Mouse (Mus musculus) thymus, postnatal 14 days (tissue): Measurements from ENCODE around the gene Mex3d.
A peak's percentile ranks its signal among the peaks of the same experiment; 100 is the strongest.

ENCODE experiments used
- DNase-seq: peaks from one replicate; pipeline ENCODE4 v3.0.0; 2021

Gene Mex3d

GRCm38 (mm10) chr10:80385811-80386734 lies 1.4 kb downstream of the Mex3d start:
- DNase-seq, result no peak

GRCm38 (mm10) chr10:80385310-80385709 lies 2.1 kb downstream of the Mex3d start:
- DNase-seq, result no peak

GRCm38 (mm10) chr10:80384709-80385108 lies 2.8 kb downstream of the Mex3d start:
- DNase-seq, result no peak

- no peak for DNase-seq
These were observed 3.3 kb downstream of the Mex3d start for GRCm38 (mm10) chr10:80384115-80384639.

- DNase-seq, result no peak
These were observed 4.0 kb downstream of the Mex3d start for GRCm38 (mm10) chr10:80383431-80383830.

- no peak for DNase-seq
These were observed 4.7 kb downstream of the Mex3d start for GRCm38 (mm10) chr10:80382641-80383365.

GRCm38 (mm10) chr10:80377716-80378115 lies 9.7 kb downstream of the Mex3d start:
- peak; percentile 50 for DNase-seq

GRCm38 (mm10) chr10:80376160-80376559 lies 11.3 kb downstream of the Mex3d start:
- peak; percentile 95 for DNase-seq

- peak; percentile 82 for DNase-seq
These were observed 13.4 kb downstream of the Mex3d start for GRCm38 (mm10) chr10:80374063-80374462.

GRCm38 (mm10) chr10:80372706-80373105 lies 14.8 kb downstream of the Mex3d start:
- no peak for DNase-seq

GRCm38 (mm10) chr10:80371983-80372382 lies 15.5 kb downstream of the Mex3d start:
- no peak for DNase-seq

GRCm38 (mm10) chr10:80371411-80371966 lies 16.0 kb downstream of the Mex3d start:
- peak; percentile 87 for DNase-seq

GRCm38 (mm10) chr10:80369995-80370747 lies 17.3 kb downstream of the Mex3d start:
- peak; percentile 63 for DNase-seq

- no peak for DNase-seq
These were observed 19.1 kb downstream of the Mex3d start for GRCm38 (mm10) chr10:80368392-80368791.

- DNase-seq, result no peak
These were observed 19.5 kb downstream of the Mex3d start for GRCm38 (mm10) chr10:80367954-80368353.

- no peak for DNase-seq
These were observed 21.7 kb downstream of the Mex3d start for GRCm38 (mm10) chr10:80365736-80366135.

- no peak for DNase-seq
These were observed 23.7 kb downstream of the Mex3d start for GRCm38 (mm10) chr10:80363734-80364133.

GRCm38 (mm10) chr10:80357994-80358639 lies 29.3 kb downstream of the Mex3d start:
- DNase-seq, result no peak

GRCm38 (mm10) chr10:80357336-80357735 lies 30.1 kb downstream of the Mex3d start:
- DNase-seq, result no peak

- no peak for DNase-seq
These were observed 30.7 kb downstream of the Mex3d start for GRCm38 (mm10) chr10:80356737-80357136.

- DNase-seq, result no peak
These were observed 31.3 kb downstream of the Mex3d start, which contains the start of gene Plk5 for GRCm38 (mm10) chr10:80356001-80356682. Plk5 (plus strand) TSS chr10:80356459.
